Mouse (Mus musculus): Measurements from ENCODE around the gene Ampd3.

- TF ChIP-seq CTCF (IDR thresholded peaks at IDR 0.05; ENCODE audit: control insufficient read depth, insufficient read depth, insufficient replicate concordance, low read depth, low read length) (no peak), POLR2A (IDR thresholded peaks at IDR 0.05; ENCODE audit: control insufficient read depth, low read depth, low read length) (no peak)
Measured at GRCm38 (mm10) chr7:110782845-110783478, 15.0 kb downstream of the Ampd3 start.

Data from testis, adult 2 months (tissue).